Mouse (Mus musculus): ENCODE results near the gene Slc22a4.
A peak's percentile ranks its signal among the peaks of the same experiment; 100 is the strongest.
"Not testable (repeated sequence)": the region's sequence is repeated elsewhere in the genome, so short reads cannot be mapped to it uniquely, and the experiment has no call there.

The Slc22a4 gene

GRCm38 (mm10) chr11:54004734-54005133, 23.2 kb downstream of the Slc22a4 start:
- no peak for TF ChIP-seq POU5F1 (IDR thresholded peaks at IDR 0.05; ENCODE audit: borderline replicate concordance, low read length)
- no peak for TF ChIP-seq CTCF (conservative IDR thresholded peaks at IDR 0.05; ENCODE audit: low read length)
- TF ChIP-seq NANOG (IDR thresholded peaks at IDR 0.05; ENCODE audit: borderline replicate concordance, low read length): no peak
- Histone ChIP-seq H3K27me3 (ENCODE audit: insufficient read depth, low read length) (peaks cover 5% of the 10 kb centered on the region), H3K36me3 (ENCODE audit: insufficient read depth, low read length) (no peaks in the 10 kb centered on the region), H3K9me3 (ENCODE audit: low read length) (no peaks in the 10 kb centered on the region), H3K4me1 (replicated peaks; ENCODE audit: low read depth, low read length) (no peaks in the 10 kb centered on the region; the same call in 1 of the 2 replicates), H3K4me3 (replicated peaks; ENCODE audit: low read length) (no peak overlapping the region)

GRCm38 (mm10) chr11:54004221-54004620, 23.7 kb downstream of the Slc22a4 start:
- Histone ChIP-seq H3K9me3 (ENCODE audit: low read length) (no peaks in the 10 kb centered on the region), H3K27me3 (ENCODE audit: insufficient read depth, low read length) (peaks cover 5% of the 10 kb centered on the region), H3K4me3 (replicated peaks; ENCODE audit: low read length) (no peak overlapping the region), H3K4me1 (replicated peaks; ENCODE audit: low read depth, low read length) (no peaks in the 10 kb centered on the region; the same call in 1 of the 2 replicates), H3K36me3 (ENCODE audit: insufficient read depth, low read length) (no peaks in the 10 kb centered on the region)
- no peak for TF ChIP-seq NANOG (IDR thresholded peaks at IDR 0.05; ENCODE audit: borderline replicate concordance, low read length)
- no peak for TF ChIP-seq CTCF (conservative IDR thresholded peaks at IDR 0.05; ENCODE audit: low read length)
- no peak for TF ChIP-seq POU5F1 (IDR thresholded peaks at IDR 0.05; ENCODE audit: borderline replicate concordance, low read length)

- not testable (repeated sequence) for H3K4me1 ChIP-seq (replicated peaks; ENCODE audit: low read depth, low read length); H3K4me3 ChIP-seq (replicated peaks; ENCODE audit: low read length); H3K9me3 ChIP-seq (ENCODE audit: low read length); H3K27me3 ChIP-seq (ENCODE audit: insufficient read depth, low read length); H3K36me3 ChIP-seq (ENCODE audit: insufficient read depth, low read length)
- peak; percentile 61 for TF ChIP-seq CTCF (conservative IDR thresholded peaks at IDR 0.05; ENCODE audit: low read length)
Measured at GRCm38 (mm10) chr11:54002761-54003717, 24.9 kb downstream of the Slc22a4 start.

- Histone ChIP-seq H3K9me3 (ENCODE audit: low read length) (no peaks in the 10 kb centered on the region), H3K4me3 (replicated peaks; ENCODE audit: low read length) (no peak overlapping the region), H3K36me3 (ENCODE audit: insufficient read depth, low read length) (no peaks in the 10 kb centered on the region), H3K27me3 (ENCODE audit: insufficient read depth, low read length) (peaks cover 5% of the 10 kb centered on the region), H3K4me1 (replicated peaks; ENCODE audit: low read depth, low read length) (no peaks in the 10 kb centered on the region; the same call in 1 of the 2 replicates)
- peak; percentile 38 for TF ChIP-seq CTCF (conservative IDR thresholded peaks at IDR 0.05; ENCODE audit: low read length)
- TF ChIP-seq NANOG (IDR thresholded peaks at IDR 0.05; ENCODE audit: borderline replicate concordance, low read length): no peak
- no peak for TF ChIP-seq POU5F1 (IDR thresholded peaks at IDR 0.05; ENCODE audit: borderline replicate concordance, low read length)
Measured at GRCm38 (mm10) chr11:54002147-54002760, 25.6 kb downstream of the Slc22a4 start.

- H3K27me3 ChIP-seq (ENCODE audit: insufficient read depth, low read length): peaks cover 10% of the 10 kb centered on the region; the same call in 1 of the 2 replicates
- H3K36me3 ChIP-seq (ENCODE audit: insufficient read depth, low read length): no peaks in the 10 kb centered on the region
- H3K4me1 ChIP-seq (replicated peaks; ENCODE audit: low read depth, low read length): no peaks in the 10 kb centered on the region
- H3K4me3 ChIP-seq (replicated peaks; ENCODE audit: low read length): no peak overlapping the region
- H3K9me3 ChIP-seq (ENCODE audit: low read length): no peaks in the 10 kb centered on the region
- TF ChIP-seq CTCF (conservative IDR thresholded peaks at IDR 0.05; ENCODE audit: low read length): no peak
- TF ChIP-seq POU5F1 (IDR thresholded peaks at IDR 0.05; ENCODE audit: borderline replicate concordance, low read length): no peak
- no peak for TF ChIP-seq NANOG (IDR thresholded peaks at IDR 0.05; ENCODE audit: borderline replicate concordance, low read length)
Measured at GRCm38 (mm10) chr11:53997661-53998060, 30.2 kb downstream of the Slc22a4 start.

GRCm38 (mm10) chr11:53992264-53992663, 35.6 kb downstream of the Slc22a4 start:
- peaks cover 5% of the 10 kb centered on the region; the same call in 1 of the 2 replicates for H3K27me3 ChIP-seq (ENCODE audit: insufficient read depth, low read length)
- H3K36me3 ChIP-seq (ENCODE audit: insufficient read depth, low read length): no peaks in the 10 kb centered on the region
- TF ChIP-seq NANOG (IDR thresholded peaks at IDR 0.05; ENCODE audit: borderline replicate concordance, low read length) (no peak), CTCF (conservative IDR thresholded peaks at IDR 0.05; ENCODE audit: low read length) (no peak), POU5F1 (IDR thresholded peaks at IDR 0.05; ENCODE audit: borderline replicate concordance, low read length) (no peak)
- no peaks in the 10 kb centered on the region for H3K4me1 ChIP-seq (replicated peaks; ENCODE audit: low read depth, low read length)
- H3K4me3 ChIP-seq (replicated peaks; ENCODE audit: low read length): no peak overlapping the region
- H3K9me3 ChIP-seq (ENCODE audit: low read length): no peaks in the 10 kb centered on the region

- H3K4me1 ChIP-seq (replicated peaks; ENCODE audit: low read depth, low read length): no peaks in the 10 kb centered on the region
- no peak overlapping the region for H3K4me3 ChIP-seq (replicated peaks; ENCODE audit: low read length)
- H3K36me3 ChIP-seq (ENCODE audit: insufficient read depth, low read length): no peaks in the 10 kb centered on the region
- 0 out of 2 replicates have a peak, but pooled peaks cover 5% of the 10 kb centered on the region for H3K27me3 ChIP-seq (ENCODE audit: insufficient read depth, low read length)
- no peak for TF ChIP-seq POU5F1 (IDR thresholded peaks at IDR 0.05; ENCODE audit: borderline replicate concordance, low read length)
- no peak for TF ChIP-seq CTCF (conservative IDR thresholded peaks at IDR 0.05; ENCODE audit: low read length)
- no peak for TF ChIP-seq NANOG (IDR thresholded peaks at IDR 0.05; ENCODE audit: borderline replicate concordance, low read length)
- H3K9me3 ChIP-seq (ENCODE audit: low read length): no peaks in the 10 kb centered on the region
Measured at GRCm38 (mm10) chr11:53989232-53989631, 38.7 kb downstream of the Slc22a4 start.

GRCm38 (mm10) chr11:53988081-53988480, 39.8 kb downstream of the Slc22a4 start:
- H3K4me3 ChIP-seq (replicated peaks; ENCODE audit: low read length): no peak overlapping the region
- H3K27me3 ChIP-seq (ENCODE audit: insufficient read depth, low read length): 0 out of 2 replicates have a peak, but pooled peaks cover 5% of the 10 kb centered on the region
- TF ChIP-seq POU5F1 (IDR thresholded peaks at IDR 0.05; ENCODE audit: borderline replicate concordance, low read length) (no peak), NANOG (IDR thresholded peaks at IDR 0.05; ENCODE audit: borderline replicate concordance, low read length) (no peak), CTCF (conservative IDR thresholded peaks at IDR 0.05; ENCODE audit: low read length) (no peak)
- peaks cover 4% of the 10 kb centered on the region; the same call in 1 of the 2 replicates for H3K4me1 ChIP-seq (replicated peaks; ENCODE audit: low read depth, low read length)
- H3K36me3 ChIP-seq (ENCODE audit: insufficient read depth, low read length): no peaks in the 10 kb centered on the region
- H3K9me3 ChIP-seq (ENCODE audit: low read length): no peaks in the 10 kb centered on the region

Data from E14TG2a.4 (cell line).